Mouse (Mus musculus) ES-E14 (cell line): ENCODE data around the gene Ms4a5.

ENCODE experiments used
- CHD2 ChIP-seq: IDR thresholded peaks from 2 replicates; pipeline ENCODE4 v1.6.1; 2014; ENCODE audit warnings: mild to moderate bottlenecking, low read depth, low read length, inconsistent platforms
- HCFC1 ChIP-seq: IDR thresholded peaks from 2 replicates; pipeline ENCODE4 v1.6.1; 2012; ENCODE audit warnings: low read length, inconsistent platforms, borderline replicate concordance; ENCODE audit not compliant: insufficient read depth
- MAFK ChIP-seq: IDR thresholded peaks from 2 replicates; pipeline ENCODE4 v1.6.1; 2014; ENCODE audit warnings: mild to moderate bottlenecking, low read depth, low read length, inconsistent platforms; ENCODE audit not compliant: insufficient read depth
- ZC3H11A ChIP-seq: IDR thresholded peaks from 2 replicates; pipeline ENCODE4 v1.6.1; 2012; ENCODE audit warnings: low read depth, mild to moderate bottlenecking, inconsistent platforms, low read length, borderline replicate concordance

GRCm38 (mm10) chr19:11321123-11321522 is 37.5 kb upstream of the Ms4a5 start:
- TF ChIP-seq MAFK: 0 out of 2 replicates have a peak, but pooled peaks have one; percentile 58
- TF ChIP-seq HCFC1: no peak
- TF ChIP-seq CHD2: no peak
- TF ChIP-seq ZC3H11A: no peak
